Mouse (Mus musculus) heart, embryonic 15.5 days (tissue): ENCODE data around the gene Pgm3. TPM values are rescaled to one million over a fixed set of nuclear protein-coding genes. Genes with fewer than 3 reads are reported as not detected.
"Not testable (repeated sequence)": the region's sequence is repeated elsewhere in the genome, so short reads cannot be mapped to it uniquely, and the experiment has no call there.

Experiments used
- ATAC-seq: fragments of 200-750 bp; cut with Nextera tagmentation; replicated peaks from 2 replicates; pipeline ENCODE4 v1.8.0; 2017; ENCODE audit warnings: low read depth, moderate TSS enrichment; ENCODE audit not compliant: insufficient number of reproducible peaks, insufficient read depth, low FRiP score
- H3K27ac ChIP-seq: fragments of 300-500 bp; sonication (generic); 2 replicates; pipeline ENCODE4 v1.5.1; 2015; ENCODE audit warnings: mild to moderate bottlenecking, inconsistent platforms
- H3K27me3 ChIP-seq: fragments of 300-500 bp; sonication (generic); 2 replicates; pipeline ENCODE4 v1.6.1; 2015; ENCODE audit warnings: inconsistent platforms
- H3K36me3 ChIP-seq: fragments of 300-500 bp; sonication (generic); 2 replicates; pipeline ENCODE4 v1.6.1; 2015; ENCODE audit warnings: mild to moderate bottlenecking, inconsistent platforms
- H3K4me1 ChIP-seq: fragments of 300-500 bp; sonication (generic); replicated peaks from 2 replicates; pipeline ENCODE4 v1.6.1; 2015; ENCODE audit warnings: inconsistent platforms
- H3K4me2 ChIP-seq: fragments of 300-500 bp; sonication (generic); 2 replicates; pipeline ENCODE4 v1.6.1; 2015; ENCODE audit warnings: inconsistent platforms, mild to moderate bottlenecking, moderate library complexity
- H3K4me3 ChIP-seq: fragments of 300-500 bp; sonication (generic); 2 replicates; pipeline ENCODE4 v1.5.1; 2015; ENCODE audit warnings: mild to moderate bottlenecking, inconsistent platforms
- H3K9ac ChIP-seq: fragments of 300-500 bp; sonication (generic); 2 replicates; pipeline ENCODE4 v1.6.1; 2015; ENCODE audit warnings: mild to moderate bottlenecking, inconsistent platforms
- H3K9me3 ChIP-seq: fragments of 300-500 bp; sonication (generic); replicated peaks from 2 replicates; pipeline ENCODE4 v1.6.1; 2016; ENCODE audit warnings: inconsistent platforms
- WGBS: fragments of 180-500 bp; shearing (Covaris S2); methylation state at CpG from one replicate; pipeline ENCODE4 v1.1.7; 2015; ENCODE audit warnings: mixed read lengths; 5-methylcytosine and 5-hydroxymethylcytosine counted together
- polyA plus RNA-seq: library from polyadenylated mRNA; unstranded; fragments of >200 nt; fragmentation: Nextera tagmentation; extraction: Ambion mirVana; gene quantifications from 2 replicates; pipeline ENCODE4 v1.2.1, GENCODE M21; 2015

The Pgm3 gene
- polyA plus RNA-seq = 17.5 and 22.0 TPM in 2 replicates

DNA sequence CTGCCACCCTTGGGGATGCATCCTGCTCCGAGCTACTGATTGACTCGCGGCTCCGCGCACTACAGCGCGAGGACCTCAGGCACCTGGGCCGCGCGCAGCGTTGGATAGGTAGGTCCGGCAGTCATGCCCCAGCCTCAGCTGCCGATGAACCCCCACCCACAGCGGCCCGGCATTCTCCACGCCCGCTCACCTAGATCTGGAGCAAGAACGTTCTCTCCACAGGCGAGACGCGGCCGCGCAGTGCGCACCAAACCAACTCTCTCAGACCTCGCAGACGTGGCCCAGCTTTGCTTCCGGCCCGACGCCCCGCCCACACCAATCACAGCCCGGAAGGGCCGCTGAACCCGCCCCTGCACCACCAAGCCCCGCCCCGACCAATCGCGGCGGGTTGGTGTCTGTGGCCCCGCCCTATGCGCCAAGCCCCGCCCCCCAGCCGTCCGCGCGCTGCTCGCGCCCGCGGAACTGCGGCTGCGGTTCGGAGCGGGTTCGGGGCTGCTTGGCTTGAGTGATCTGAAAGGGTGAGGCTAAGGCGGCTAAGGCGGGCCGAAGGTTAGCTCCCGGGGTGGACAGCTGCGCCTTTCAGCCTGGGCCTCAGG is at the start of gene Pgm3, which contains the start of gene Rwdd2a:
Gene Pgm3, minus strand, starts transcription at position 303 of the 596 bp plus-strand sequence.
Gene Rwdd2a, plus strand, starts transcription at position 452 of the 596 bp plus-strand sequence.
- peak within 1 kb of the TSS; percentile 100 for H3K4me2 ChIP-seq
- peaks cover 21% of the 10 kb centered on the region for H3K4me1 ChIP-seq
- peak within 1 kb of the TSS; percentile 86 for H3K27ac ChIP-seq
- under 1% methylated on average over 59 of the region's 59 CpGs for WGBS
- no peaks in the 10 kb centered on the region for H3K9me3 ChIP-seq
- H3K36me3 ChIP-seq = peaks cover 5% of the 10 kb centered on the region; the same call in 1 of the 2 replicates
- peak within 1 kb of the TSS; percentile 89 for H3K4me3 ChIP-seq
- no peaks in the 10 kb centered on the region for H3K27me3 ChIP-seq
- peak within 1 kb of the TSS; percentile 84 for H3K9ac ChIP-seq
- peak; percentile 97 for ATAC-seq

DNA sequence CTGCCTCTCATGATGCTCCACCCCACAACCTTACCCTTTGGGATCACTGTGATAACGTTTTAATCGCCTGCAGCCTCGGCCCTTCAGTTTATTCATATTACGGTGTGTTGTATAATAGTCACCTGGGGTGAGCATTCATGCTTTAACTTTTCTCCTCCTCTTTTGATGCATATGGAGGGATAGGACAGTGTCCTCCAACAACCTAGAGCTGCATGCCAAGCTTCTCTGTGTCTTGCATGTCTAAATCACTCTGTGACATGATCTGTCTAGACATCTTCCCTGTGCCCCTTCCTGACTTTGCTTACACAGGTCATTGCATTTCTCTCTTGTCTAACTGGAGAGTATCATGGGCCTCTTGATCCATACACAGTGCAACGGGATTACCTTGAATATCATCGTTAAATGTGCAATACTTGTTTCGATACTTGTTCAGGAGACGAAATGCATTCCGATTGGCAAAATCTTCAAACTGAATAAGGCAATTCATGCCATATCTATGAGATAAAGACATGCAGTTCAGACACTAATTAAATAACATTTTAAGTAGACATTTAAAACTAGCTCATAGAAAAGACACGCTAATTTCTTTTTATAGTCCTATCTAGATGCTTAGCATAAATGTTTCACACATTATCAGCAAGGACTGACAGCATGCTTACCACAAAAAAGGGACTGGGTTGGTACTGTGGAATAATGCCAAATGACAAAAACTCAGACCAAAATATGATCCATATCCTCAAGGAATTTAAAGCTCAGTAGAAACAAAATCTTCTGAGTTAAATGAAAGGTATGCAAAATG is 47.9 kb upstream of the Pgm3 start:
- no peak overlapping the region for H3K27ac ChIP-seq
- WGBS = 66% methylated on average over 10 of the region's 10 CpGs

GRCm38 (mm10) chr9:86617837-86618492 is 46.3 kb upstream of the Pgm3 start:
- 0 out of 2 replicates have a peak, but pooled peaks have one; percentile 39 for ATAC-seq
- 51% methylated on average over 7 of the region's 7 CpGs for WGBS
- H3K4me2 ChIP-seq = no peak overlapping the region
- H3K4me3 ChIP-seq = no peak overlapping the region
- no peak overlapping the region for H3K9ac ChIP-seq
- H3K9me3 ChIP-seq = no peaks in the 10 kb centered on the region
- H3K4me1 ChIP-seq = peaks cover 6% of the 10 kb centered on the region
- no peaks in the 10 kb centered on the region for H3K36me3 ChIP-seq
- no peaks in the 10 kb centered on the region for H3K27me3 ChIP-seq
- peak overlapping the region; percentile 24 for H3K27ac ChIP-seq

More for the DNA sequence above, 47.9 kb upstream of the Pgm3 start:
- Histone ChIP-seq H3K4me3 (no peak overlapping the region), H3K9me3 (no peaks in the 10 kb centered on the region), H3K4me1 (peaks cover 6% of the 10 kb centered on the region), H3K9ac (no peak overlapping the region), H3K27me3 (no peaks in the 10 kb centered on the region), H3K4me2 (no peak overlapping the region), H3K36me3 (no peaks in the 10 kb centered on the region)
- no peak for ATAC-seq

GRCm38 (mm10) chr9:86615765-86616164 is 44.1 kb upstream of the Pgm3 start:
- 72% methylated on average over 1 of the region's 1 CpGs for WGBS
- Histone ChIP-seq H3K27me3 (no peaks in the 10 kb centered on the region), H3K4me2 (no peak overlapping the region), H3K27ac (no peak overlapping the region), H3K4me1 (peaks cover 6% of the 10 kb centered on the region), H3K36me3 (no peaks in the 10 kb centered on the region), H3K9ac (no peak overlapping the region), H3K9me3 (no peaks in the 10 kb centered on the region), H3K4me3 (no peak overlapping the region)
- no peak for ATAC-seq

GRCm38 (mm10) chr9:86612091-86612490 is 40.4 kb upstream of the Pgm3 start:
- no peak overlapping the region for H3K27ac ChIP-seq
- H3K27me3 ChIP-seq = no peaks in the 10 kb centered on the region
- WGBS = 80% methylated on average over 4 of the region's 4 CpGs
- H3K36me3 ChIP-seq = no peaks in the 10 kb centered on the region
- H3K4me2 ChIP-seq = no peak overlapping the region
- H3K9ac ChIP-seq = no peak overlapping the region
- ATAC-seq = no peak
- H3K9me3 ChIP-seq = no peaks in the 10 kb centered on the region
- H3K4me3 ChIP-seq = no peak overlapping the region
- H3K4me1 ChIP-seq = 0 out of 2 replicates have a peak, but pooled peaks cover 4% of the 10 kb centered on the region

GRCm38 (mm10) chr9:86605776-86606175 is 34.1 kb upstream of the Pgm3 start:
- 56% methylated on average over 6 of the region's 6 CpGs for WGBS
- no peak for ATAC-seq
- Histone ChIP-seq H3K27ac (peak overlapping the region; percentile 38; the same call in 1 of the 2 replicates), H3K36me3 (no peaks in the 10 kb centered on the region), H3K9ac (no peak overlapping the region), H3K4me3 (no peak overlapping the region), H3K4me1 (peaks cover 10% of the 10 kb centered on the region), H3K9me3 (no peaks in the 10 kb centered on the region), H3K4me2 (no peak overlapping the region), H3K27me3 (no peaks in the 10 kb centered on the region)

- WGBS = 14% methylated on average over 8 of the region's 8 CpGs
These were observed 28.2 kb upstream of the Pgm3 start for GRCm38 (mm10) chr9:86599723-86600303.

GRCm38 (mm10) chr9:86596983-86597382 is 25.3 kb upstream of the Pgm3 start:
- not testable (repeated sequence) for H3K4me3 ChIP-seq, H3K9ac ChIP-seq, H3K4me2 ChIP-seq, H3K9me3 ChIP-seq, H3K27me3 ChIP-seq, ATAC-seq, H3K36me3 ChIP-seq, H3K27ac ChIP-seq
- peaks cover 29% of the 10 kb centered on the region for H3K4me1 ChIP-seq

More at GRCm38 (mm10) chr9:86599723-86600303, 28.2 kb upstream of the Pgm3 start:
- Histone ChIP-seq H3K9me3 (no peaks in the 10 kb centered on the region), H3K9ac (no peak overlapping the region), H3K4me1 (peaks cover 14% of the 10 kb centered on the region), H3K4me2 (peak overlapping the region; percentile 30; the same call in 1 of the 2 replicates), H3K4me3 (no peak overlapping the region), H3K27ac (peak overlapping the region; percentile 65), H3K36me3 (no peaks in the 10 kb centered on the region), H3K27me3 (no peaks in the 10 kb centered on the region)
- ATAC-seq = peak; percentile 83

- H3K4me2 ChIP-seq = 0 out of 2 replicates have a peak overlapping the region, but pooled peaks have one; percentile 26
- ATAC-seq = peak; percentile 71
- WGBS = 13% methylated on average over 10 of the region's 10 CpGs
- not testable (repeated sequence) for H3K27me3 ChIP-seq, H3K9me3 ChIP-seq, H3K36me3 ChIP-seq, H3K4me3 ChIP-seq, H3K9ac ChIP-seq
- peaks cover 15% of the 10 kb centered on the region for H3K4me1 ChIP-seq
- peak overlapping the region; percentile 35 for H3K27ac ChIP-seq
These were observed 22.7 kb upstream of the Pgm3 start for GRCm38 (mm10) chr9:86594357-86594767.

DNA sequence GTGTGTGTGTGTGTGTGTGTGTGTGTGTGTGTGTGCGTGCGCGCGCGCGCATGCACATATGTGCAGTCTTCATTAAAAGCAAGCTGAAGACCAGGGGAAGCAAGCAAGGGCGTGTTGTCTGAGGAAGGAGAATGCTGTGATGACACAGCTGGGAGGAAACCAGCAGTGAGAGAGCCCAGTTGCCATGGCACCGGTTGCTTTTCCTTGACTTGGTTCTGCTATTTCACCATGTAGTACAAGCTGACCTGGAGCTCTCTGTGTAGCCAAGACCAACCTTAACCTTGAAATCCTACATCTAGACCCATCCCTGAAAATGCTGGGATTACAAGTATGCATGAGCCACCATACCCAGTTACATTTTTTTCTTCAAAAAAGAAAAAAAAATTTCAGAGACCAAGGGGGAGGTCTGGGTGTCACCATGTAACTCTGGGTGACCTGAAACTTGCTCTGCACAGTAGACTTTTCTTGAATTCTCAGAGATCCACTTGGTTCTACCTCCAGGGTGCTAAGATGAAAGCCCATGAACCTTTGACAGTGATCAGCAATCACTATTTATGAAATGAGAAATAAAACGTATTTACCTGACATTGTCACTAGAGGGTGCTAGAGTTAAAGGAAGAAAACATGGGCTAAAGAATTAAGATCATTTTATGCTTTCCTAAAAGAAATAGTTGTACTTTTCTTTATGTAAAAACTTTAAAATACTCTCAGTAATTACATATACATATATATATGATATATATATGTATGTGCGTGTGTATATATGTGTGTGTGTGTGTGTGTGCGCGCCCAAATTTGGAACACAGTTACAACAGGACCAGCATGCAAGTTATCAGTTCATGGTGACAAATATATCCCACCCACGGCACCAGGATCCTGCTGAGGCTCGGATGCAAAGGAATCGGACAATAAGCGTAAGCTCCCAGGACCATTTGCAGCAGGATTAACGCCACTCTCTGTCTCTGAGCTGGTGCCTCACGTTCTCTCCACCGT is 21.3 kb upstream of the Pgm3 start:
- ATAC-seq = no peak
- Histone ChIP-seq H3K9me3 (no peaks in the 10 kb centered on the region), H3K9ac (peak overlapping the region; percentile 40; the same call in 1 of the 2 replicates), H3K4me1 (peaks cover 15% of the 10 kb centered on the region), H3K27ac (peak overlapping the region; percentile 24; the same call in 1 of the 2 replicates), H3K4me2 (peak overlapping the region; percentile 48), H3K27me3 (no peaks in the 10 kb centered on the region), H3K4me3 (no peak overlapping the region), H3K36me3 (no peaks in the 10 kb centered on the region)
- WGBS = 57% methylated on average over 19 of the region's 19 CpGs
